Mouse (Mus musculus): ENCODE data around the gene Arhgap15.

Gene Arhgap15

GRCm38 (mm10) chr2:44393789-44394188 is 645.2 kb downstream of the Arhgap15 start:
- no peak for DNase-seq

- no peak for DNase-seq
These were observed 646.4 kb downstream of the Arhgap15 start for GRCm38 (mm10) chr2:44394956-44395501.

- DNase-seq: no peak
These were observed 647.0 kb downstream of the Arhgap15 start for GRCm38 (mm10) chr2:44395577-44395976.

GRCm38 (mm10) chr2:44397209-44397608 is 648.6 kb downstream of the Arhgap15 start:
- DNase-seq: no peak

- DNase-seq: no peak
These were observed 649.2 kb downstream of the Arhgap15 start for GRCm38 (mm10) chr2:44397735-44398337.

GRCm38 (mm10) chr2:44399191-44399926 is 650.7 kb downstream of the Arhgap15 start:
- no peak for DNase-seq

GRCm38 (mm10) chr2:44401704-44402422 is 653.2 kb downstream of the Arhgap15 start:
- no peak for DNase-seq

- DNase-seq: no peak
These were observed 663.0 kb downstream of the Arhgap15 start for GRCm38 (mm10) chr2:44411660-44412059.

- no peak for DNase-seq
These were observed 667.7 kb downstream of the Arhgap15 start for GRCm38 (mm10) chr2:44416331-44416730.

- DNase-seq: no peak
These were observed 671.1 kb downstream of the Arhgap15 start for GRCm38 (mm10) chr2:44419547-44420225.

GRCm38 (mm10) chr2:44430521-44430920 is 681.9 kb downstream of the Arhgap15 start:
- no peak for DNase-seq

- DNase-seq: no peak
These were observed 688.0 kb downstream of the Arhgap15 start for GRCm38 (mm10) chr2:44436652-44437051.

GRCm38 (mm10) chr2:44437496-44438057 is 689.0 kb downstream of the Arhgap15 start:
- DNase-seq: no peak

- DNase-seq: no peak
These were observed 689.4 kb downstream of the Arhgap15 start for GRCm38 (mm10) chr2:44438070-44438469.

- DNase-seq: no peak
These were observed 696.3 kb downstream of the Arhgap15 start for GRCm38 (mm10) chr2:44444938-44445337.
